Mouse (Mus musculus) thymus, postnatal 0 days (tissue): ENCODE results near the gene Celsr2. TPM values are rescaled to one million over a fixed set of nuclear protein-coding genes. Genes with fewer than 3 reads are reported as not detected.

Experiments used
- polyA plus RNA-seq: library from polyadenylated mRNA; unstranded; fragments of >200 nt; fragmentation: Nextera tagmentation; extraction: Ambion mirVana; gene quantifications from 2 replicates; pipeline ENCODE4 v1.2.1, GENCODE M21; 2015

The Celsr2 gene
- polyA plus RNA-seq, 1 experiment from 2014 or later = 3.4 TPM

Other genes with a start within 250 kb of the Celsr2 start
- gene Amigo1, start 229.2 kb downstream of the Celsr2 start, polyA plus RNA-seq = 1.4 and 1.6 TPM in 2 replicates
- 7.5 and 9.1 TPM in 2 replicates for gene Cyb561d1, start 214.3 kb downstream of the Celsr2 start, polyA plus RNA-seq
- gene Atxn7l2, start 204.6 kb downstream of the Celsr2 start, polyA plus RNA-seq = 14.2 and 15.7 TPM in 2 replicates
- gene Sypl2, start 188.9 kb downstream of the Celsr2 start, polyA plus RNA-seq = 0.10 and 0.14 TPM in 2 replicates
- gene Psma5, start 158.6 kb downstream of the Celsr2 start, polyA plus RNA-seq = 311 and 322 TPM in 2 replicates
- 2.7 and 2.9 TPM in 2 replicates for gene Sort1, start 131.5 kb downstream of the Celsr2 start, polyA plus RNA-seq
- 0.23 and 0.29 TPM in 2 replicates for gene Mybphl, start 50.6 kb downstream of the Celsr2 start, polyA plus RNA-seq
- gene Psrc1, start 31.7 kb downstream of the Celsr2 start, polyA plus RNA-seq = 16.7 and 17.1 TPM in 2 replicates
- gene Sars, start 29.7 kb upstream of the Celsr2 start, polyA plus RNA-seq = 122 and 127 TPM in 2 replicates
- 0.22 TPM in 1 of 2 replicates, not detected in the other for gene 1700013F07Rik, start 118.6 kb upstream of the Celsr2 start, polyA plus RNA-seq
- 1.0 and 1.2 TPM in 2 replicates for gene 5330417C22Rik, start 121.0 kb upstream of the Celsr2 start, polyA plus RNA-seq
- 31.3 and 32.0 TPM in 2 replicates for gene Tmem167b, start 146.9 kb upstream of the Celsr2 start, polyA plus RNA-seq
- 45.5 and 48.4 TPM in 2 replicates for gene Taf13, start 156.1 kb upstream of the Celsr2 start, polyA plus RNA-seq
- 6.8 and 8.1 TPM in 2 replicates for gene Wdr47, start 175.7 kb upstream of the Celsr2 start, polyA plus RNA-seq
- 71.5 and 75.4 TPM in 2 replicates for gene Clcc1, start 238.4 kb upstream of the Celsr2 start, polyA plus RNA-seq